Mouse (Mus musculus): ENCODE results near the gene Apol8. TPM values are rescaled to one million over a fixed set of nuclear protein-coding genes. Genes with fewer than 3 reads are reported as not detected.

The Apol8 gene
- total and polyA plus RNA-seq, 3 experiments: not detected

DNA sequence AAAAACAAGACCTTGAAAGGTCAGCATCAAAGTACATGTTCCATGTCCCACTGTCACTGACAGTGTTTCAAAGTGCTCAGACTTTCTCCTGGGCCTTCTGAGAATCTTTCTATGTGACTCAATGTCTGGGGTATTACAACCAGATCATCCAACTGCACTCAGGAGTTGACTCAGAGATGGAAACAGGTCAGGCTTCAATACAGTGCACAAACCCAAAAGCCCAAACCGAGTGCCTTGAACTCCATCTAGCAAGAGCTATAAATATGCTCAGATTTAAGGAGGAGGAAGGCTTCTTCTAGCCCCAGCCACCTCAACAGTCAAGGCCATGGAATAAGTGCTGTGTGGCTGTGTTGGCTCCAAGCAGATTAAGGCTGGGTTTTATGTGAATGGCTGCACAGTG, 29.0 kb upstream of the Apol8 start:
- peak; percentile 54 for DNase-seq

DNA sequence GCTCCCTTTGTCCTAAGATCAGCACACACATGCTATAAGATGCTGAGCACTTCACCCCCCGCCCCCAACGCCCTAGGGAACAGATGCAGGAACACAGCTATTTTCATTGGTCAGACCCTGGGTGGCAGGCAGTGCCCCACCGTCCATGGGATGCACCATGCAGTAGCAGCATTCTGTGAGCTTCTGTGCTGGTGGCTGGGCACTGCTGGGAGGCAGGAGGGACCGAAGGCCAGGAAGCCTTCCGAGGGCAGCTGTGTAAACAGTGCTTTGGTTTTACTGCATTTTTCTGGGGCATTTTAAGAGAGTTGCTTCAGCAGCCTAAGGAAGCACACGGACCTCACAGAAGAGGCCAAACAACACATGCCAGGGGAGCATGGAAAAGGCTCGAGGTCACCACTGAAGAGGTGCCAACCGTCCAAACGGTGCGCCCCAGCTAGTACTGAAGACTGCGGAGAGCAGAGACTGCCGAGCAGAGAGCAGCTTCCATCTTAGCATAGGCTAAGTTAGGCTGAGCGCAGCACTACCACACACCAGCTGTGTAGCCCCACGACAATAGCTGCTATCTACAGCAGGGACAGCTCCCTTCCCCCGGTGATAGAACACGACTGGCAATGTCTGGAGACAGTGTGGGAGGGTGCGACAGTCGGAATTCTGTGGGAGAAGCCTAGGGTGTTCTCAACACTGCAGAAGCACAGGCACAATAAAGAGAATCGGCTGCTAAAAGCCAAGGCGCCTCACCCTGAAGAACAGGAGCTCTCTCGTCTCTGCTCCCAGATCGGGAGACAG, 27.4 kb upstream of the Apol8 start:
- DNase-seq: no peak

DNA sequence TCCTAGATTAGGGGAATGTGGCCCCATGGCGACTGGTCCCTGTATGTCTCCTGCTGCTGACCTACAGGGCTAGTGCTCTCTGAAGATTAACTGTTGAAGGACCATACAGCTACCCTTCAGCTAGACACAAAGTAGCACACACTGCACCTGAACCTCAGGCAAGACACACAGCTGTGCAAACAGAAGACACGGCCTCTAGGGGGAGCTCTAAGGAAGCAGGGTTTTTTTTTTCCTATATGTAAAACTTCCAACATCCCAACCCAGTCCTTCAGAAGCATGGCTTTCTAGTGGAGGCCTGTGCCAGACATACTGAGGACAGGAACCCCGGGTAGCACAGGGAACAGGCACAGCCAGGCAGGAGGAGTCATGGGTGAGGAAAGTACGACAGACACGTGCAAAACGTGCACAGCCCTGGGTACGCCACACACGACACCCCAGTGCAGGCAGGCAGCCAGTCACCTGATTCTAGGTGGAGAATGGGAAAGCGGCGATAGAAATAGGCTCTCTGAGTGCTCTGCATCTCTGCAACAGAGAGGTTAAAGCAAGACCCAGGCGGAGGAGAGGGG, 25.7 kb upstream of the Apol8 start:
- DNase-seq: no peak

DNA sequence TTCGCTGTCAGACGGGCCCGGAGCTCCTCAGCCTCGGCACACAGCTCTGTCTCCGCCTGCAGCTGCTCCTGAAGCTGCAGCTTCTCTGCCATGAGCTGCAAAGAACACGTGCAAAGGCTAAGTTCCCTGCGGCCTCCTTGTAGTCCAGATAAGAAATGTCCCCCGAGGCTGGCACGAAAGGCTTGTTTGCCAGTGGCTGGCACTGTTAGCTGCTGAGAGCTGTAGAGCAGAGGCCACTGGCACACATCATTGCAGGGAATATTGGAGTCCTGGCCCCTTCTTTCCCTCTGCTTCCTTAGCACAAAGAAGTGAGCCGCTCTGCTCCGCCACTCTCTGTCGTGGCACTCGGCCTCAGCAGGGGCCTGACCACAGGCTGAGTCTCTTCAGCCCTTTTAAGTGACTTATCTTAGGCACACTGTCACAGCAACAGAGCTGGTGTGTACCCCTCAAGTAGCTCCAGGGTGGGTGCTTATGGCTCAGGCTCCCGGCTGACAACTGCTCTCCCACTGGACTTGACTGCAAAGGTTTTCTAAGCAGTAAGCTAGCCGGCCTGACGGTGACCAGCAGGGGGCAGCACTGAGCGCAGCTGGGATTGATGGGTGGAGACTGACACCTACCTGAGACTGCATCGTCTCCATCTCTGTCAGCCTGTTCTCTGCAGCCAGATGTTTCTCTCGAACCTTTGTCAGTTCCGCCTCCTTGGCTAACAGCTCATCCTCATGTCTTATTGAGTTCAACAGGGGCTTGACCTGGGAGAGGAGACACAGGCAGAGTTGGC, 18.6 kb upstream of the Apol8 start:
- peak; percentile 78 for DNase-seq

DNA sequence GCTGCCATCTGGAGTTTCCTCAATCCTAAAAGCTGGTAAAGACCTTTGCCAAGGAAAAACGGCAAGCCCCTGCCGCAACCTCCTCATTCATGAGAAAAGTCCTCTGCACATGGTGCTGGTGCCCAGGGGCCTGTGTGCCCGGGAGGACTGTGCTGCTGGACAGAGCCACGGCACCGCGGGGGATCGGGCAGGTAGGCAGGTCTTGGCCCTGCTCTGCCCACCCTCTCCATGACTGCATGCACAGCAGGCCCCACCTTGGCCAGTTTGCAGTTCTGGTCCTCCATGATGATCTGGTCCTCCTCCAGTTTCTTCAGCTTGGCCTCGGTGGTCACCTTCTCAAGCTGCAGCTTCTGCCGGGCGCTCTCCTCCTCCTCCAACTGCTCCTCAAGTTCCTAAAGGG, 17.5 kb upstream of the Apol8 start:
- no peak for DNase-seq

DNA sequence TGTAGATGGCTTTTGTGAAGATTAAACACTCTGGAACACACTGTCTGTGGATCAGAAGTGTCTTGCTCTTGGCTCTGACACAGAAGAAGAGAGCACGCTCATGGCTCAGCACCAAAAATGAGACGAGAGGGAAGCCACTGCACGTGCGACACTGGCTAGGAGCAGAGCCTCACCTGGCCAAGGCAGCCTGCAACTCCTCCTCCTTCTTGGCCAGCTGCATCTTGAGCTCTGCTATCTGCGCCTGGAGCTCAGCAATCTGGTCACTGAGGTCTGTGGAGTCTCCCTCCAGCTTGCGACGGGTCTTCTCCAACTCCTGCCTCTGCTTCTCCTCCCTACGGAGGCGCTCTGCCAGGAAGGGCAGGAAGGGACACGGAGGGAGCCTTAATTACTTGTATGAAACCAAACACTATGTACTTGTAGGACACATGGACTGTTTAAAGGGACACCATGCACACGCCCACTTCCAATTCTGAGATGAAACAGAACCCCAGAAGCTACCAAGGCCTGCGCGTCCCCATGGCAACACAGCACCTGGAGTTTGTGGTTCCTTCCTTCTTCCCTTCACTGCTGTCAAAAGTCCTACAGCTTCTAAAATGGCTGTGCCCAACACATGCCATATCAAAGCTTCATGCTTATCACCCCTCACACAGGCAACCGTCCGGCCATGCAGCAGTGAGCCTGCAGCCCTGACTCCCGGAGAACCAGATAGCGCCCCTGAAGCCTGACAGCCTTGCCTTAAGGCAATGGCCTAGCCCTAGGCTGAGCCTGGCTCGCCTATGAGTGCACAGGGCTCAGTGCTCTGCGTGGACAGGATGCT, 16.5 kb upstream of the Apol8 start:
- no peak for DNase-seq

DNA sequence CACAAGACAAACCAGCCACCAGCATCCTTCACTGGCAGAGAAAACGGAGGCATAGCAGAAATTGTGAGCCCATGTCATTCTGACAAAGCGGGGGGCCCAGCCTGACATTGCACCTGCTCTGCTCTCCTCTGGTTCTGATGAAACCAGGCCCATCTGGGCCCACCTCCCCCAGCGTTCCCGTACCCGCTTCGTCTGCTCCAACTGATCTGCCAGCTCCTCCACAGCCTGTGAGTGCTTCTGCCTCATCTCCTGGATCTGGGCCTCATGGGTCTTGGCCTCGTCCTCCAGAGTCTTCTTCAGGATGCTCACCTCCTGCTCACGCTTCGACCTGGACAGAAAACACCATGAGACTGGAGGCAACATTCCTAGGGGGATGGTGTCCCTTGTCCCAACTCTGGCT, 14.1 kb upstream of the Apol8 start:
- DNase-seq: no peak

DNA sequence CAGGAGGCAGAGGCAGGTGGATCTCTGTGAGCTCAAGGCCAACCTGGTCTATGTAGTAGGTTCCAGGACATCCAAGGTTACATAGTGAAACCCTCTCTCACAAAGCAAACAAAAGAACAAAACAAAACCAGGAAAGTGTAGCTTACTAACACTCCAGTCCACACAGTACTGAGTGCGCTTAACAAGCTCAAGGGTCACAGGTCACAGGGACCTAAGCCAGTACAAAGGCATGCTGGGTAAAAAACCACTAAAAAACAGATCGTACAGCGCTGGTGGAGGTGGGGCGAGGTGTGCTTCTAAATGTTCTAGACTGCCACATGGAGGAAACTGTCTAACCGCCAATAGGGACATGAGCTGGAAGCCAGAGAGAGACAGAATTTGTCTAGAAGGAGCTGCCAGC, 13.5 kb upstream of the Apol8 start:
- DNase-seq: no peak

DNA sequence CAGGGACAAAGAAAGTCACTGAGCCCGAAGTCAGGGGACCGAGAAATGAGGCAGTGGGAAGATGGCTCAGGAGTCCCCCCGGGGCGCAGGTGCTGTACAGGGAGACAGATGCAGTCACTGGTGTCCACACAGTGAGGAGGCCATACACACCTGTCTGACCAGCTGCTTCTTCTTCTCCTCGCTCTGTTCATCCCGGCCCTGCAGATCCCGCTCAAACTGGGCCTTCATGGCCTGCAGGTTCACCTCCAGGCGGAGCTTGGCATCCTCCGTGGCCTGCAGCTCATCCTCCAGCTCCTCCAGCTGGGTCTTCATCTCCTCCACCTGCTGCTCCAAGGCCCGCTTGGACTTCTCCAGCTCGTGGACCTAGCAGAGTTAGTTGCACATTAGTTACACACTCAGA, 10.2 kb upstream of the Apol8 start:
- DNase-seq: no peak

DNA sequence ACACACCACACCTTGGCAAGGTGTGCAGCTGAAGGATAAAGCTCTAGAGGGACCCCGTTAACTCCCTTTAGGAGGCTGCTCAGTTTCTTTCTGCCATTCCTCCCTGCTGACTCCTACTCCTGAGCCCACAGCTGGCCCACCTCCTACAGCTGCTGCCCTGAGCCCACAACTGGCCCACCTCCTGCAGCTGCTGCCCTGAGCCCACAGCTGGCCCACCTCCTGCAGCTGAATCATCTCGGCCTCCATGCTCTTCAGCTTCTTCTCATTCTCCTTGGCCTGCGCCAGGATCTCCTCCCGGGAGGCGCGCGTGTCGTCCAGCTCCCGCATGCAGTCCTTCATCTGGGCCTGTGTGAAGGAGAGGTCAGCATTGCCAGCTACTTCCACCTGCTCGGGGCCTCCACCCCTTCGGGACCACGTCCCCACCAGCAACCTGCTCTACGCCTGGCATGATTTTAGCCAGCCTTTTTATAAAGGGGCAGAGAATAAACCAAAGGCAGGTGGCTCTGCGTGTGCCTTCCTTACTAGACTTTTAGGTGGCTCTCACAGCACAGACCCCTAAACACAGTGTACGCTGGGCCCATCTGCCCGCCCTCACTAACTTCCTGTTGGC, 8.8 kb upstream of the Apol8 start:
- DNase-seq: no peak

DNA sequence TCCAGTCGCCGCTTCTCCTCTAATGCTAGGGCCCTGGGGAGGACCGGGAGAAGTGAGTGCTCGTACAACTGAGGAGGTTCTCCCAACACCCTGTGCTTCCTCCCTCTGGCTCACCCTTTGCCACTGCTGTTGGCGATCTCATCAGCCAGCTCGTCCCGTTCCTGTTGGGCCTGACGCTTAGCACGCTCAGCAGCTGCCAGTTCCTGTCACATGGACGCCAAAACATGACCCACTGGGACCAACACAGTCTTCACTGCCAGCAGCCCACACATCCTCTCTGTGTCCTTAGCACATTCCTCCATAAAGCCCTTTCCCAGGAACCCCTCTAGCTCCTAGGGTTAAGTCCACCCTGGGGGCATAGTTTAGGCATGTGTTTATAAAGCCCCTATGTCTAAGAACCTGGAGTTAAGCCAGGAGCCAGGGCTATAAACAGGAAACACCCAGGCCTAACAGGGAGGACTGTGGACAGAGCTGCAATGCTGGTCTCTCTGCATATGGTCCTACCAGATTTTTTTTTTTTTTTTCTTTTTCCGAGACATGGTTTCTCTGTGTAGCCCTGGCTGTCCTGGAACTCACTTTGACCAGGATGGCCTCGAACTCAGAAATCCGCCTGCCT, 7.7 kb upstream of the Apol8 start:
- peak; percentile 66 for DNase-seq

DNA sequence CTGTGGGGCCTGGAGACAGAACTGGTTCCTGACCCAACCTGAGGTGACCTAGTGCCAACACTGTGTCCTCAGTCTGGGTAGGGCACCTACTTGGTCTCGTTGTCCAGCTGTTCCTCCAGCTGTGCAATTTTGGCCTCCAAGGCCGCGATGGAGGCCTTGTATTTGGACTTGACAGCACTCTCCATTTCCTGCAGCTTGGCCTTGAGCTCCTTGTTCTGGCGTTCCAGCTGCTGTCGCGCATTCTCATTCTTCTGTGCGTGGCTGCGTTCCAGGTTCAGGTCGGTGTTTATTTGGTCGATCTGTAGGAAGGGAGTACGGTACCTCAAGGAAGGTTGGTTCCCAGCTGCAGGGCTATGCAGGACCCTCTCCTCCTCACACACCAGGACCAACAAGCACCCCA, 6.9 kb upstream of the Apol8 start:
- peak; percentile 74 for DNase-seq

DNA sequence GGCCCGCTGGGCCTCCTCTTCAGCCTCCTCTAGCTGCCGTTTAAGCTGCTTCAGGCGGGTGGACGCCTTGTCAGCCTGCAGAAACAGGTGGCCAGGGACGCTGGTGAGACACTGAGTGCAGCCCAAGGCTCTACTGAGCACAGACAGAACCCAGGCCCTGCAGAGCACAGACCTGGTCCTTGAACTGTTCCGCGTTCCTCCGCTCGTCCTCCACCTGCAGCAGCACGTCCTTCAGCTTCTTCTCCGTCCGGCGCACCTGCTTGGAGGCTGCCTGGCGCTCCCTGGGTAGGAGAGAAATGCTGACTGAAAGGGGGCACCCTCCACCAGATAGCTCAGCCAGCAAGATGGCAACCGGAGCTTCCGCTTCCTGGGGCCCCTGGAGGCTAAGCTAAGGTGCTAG, 6.2 kb upstream of the Apol8 start:
- DNase-seq: peak; percentile 41

DNA sequence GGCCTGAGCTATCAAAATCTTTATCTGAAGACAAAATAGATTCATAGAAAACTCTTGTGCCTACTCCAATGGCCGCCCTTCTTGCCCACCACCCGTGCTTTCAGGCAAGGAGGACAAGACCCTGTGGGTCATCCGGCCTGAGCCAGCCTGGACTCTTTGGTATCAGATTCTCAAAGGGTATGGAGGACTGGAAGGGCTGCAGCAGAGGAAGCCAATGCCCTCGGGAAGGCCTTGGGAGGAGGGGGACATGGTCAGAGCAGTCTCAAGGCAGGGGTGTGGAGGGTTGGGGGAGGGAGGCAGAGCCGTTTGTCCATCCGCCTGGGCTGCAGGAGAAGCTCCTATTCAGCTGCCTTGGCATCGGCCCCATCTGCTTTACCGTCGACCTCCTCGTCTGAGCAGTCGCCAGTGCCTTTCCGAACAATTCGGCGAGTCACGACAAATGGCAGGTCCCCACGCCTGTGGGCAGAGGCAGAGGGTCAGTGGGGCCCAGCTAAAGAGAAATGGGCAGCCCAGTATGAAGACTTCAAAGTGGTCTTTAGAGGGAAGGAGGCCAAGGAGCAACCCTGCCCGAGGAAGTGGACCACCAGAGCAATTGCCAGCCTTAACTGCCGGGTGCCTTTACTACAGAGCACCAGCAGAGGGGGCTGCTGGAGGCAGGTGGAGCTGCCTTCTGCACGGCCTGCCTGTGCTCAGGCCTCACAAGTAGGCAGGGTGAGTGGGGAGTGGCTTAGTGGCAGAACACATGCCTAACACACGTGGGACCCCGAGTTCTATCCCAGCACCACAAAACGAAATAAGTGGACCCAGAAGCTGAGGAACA, 5.0 kb upstream of the Apol8 start:
- peak; percentile 70 for DNase-seq

DNA sequence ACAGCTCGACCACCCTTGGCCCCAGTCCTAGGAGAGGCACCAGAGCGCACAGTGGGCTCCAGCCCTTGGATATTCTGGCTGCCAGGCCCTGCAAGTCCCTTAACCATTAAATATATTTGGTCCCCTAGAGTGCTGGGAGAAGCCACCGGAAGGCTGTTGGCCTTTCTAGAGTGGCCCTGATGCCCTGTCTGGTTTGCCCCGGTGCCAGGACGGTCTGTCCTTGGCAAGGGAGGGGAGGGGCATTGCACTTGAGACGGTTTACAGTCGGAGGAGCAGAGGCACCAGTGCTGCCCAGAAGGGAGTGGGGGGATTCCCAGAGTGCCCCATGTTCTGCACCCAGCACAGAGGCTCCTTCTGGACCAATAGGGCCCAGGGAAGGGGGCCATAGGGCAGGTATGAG, 4.3 kb upstream of the Apol8 start:
- peak; percentile 87 for DNase-seq

DNA sequence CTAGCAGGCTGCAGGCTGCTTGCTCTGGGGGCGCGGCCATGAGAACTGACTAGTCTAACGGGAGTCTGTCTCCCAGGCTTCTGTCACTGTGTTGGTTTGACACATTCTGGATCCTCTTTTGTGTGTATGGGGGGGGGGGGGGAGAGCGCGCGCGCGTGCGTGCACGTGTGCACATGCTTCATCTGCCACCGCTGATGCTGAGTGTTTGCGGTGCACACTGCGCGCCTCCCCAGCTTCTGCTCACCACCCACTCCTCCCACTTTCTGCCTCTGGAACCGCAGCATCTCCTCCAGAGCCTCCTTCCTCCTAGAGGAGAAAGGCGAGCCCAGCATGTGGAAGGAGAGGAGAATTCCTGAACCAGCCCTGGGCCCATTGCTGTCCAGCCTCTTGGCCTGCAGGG, 3.2 kb upstream of the Apol8 start:
- no peak for DNase-seq

DNA sequence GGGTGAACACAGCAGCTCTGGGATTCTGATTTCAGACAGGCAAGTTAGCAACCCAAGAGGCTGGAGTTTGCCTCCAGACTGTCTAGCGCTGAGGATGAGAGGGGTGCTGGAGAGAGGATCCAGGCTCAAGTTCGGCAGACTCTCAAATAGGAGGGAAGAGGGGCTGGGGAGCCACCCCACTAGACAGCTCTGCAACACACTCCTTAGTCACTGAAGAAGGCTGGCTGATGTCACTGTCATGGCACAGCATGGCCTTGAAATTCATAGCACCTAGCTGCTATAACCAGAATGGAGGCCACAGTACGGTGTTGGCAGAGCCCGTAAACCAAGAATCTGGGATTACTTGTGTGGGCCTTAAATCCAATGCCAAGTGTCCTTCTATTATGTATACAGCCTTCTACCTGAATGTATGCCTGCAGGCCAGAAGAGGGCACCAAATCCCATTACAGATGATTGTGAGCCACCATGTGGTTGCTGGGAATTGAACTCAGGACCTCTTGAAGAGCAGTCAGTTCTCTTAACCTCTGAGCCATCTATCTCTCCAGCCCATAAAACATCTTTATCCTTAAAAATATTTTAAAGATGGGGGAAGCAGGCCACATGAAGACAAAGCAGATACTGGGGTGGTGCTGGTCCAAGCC, 903 bp upstream of the Apol8 start:
- DNase-seq: no peak

DNA sequence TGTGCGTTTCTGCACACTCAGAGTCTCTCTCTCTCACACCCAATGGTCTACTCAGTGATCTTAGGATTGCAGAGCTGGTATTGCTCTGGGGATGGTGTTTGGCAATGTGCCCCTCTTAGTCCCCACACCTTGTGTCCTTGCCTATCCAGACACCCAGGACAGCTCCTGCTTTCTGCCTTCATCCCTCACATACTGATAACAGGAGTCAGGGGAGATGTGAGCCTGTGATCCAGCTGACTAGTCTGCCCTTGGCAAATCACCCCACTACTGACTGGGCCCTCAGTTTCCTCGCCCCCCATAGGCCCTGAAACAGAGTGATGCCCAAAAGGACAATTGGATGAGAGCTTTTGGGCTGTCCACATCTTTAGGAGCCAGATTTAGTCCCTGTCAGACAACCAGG, 722 bp downstream of the Apol8 start:
- no peak for DNase-seq

DNA sequence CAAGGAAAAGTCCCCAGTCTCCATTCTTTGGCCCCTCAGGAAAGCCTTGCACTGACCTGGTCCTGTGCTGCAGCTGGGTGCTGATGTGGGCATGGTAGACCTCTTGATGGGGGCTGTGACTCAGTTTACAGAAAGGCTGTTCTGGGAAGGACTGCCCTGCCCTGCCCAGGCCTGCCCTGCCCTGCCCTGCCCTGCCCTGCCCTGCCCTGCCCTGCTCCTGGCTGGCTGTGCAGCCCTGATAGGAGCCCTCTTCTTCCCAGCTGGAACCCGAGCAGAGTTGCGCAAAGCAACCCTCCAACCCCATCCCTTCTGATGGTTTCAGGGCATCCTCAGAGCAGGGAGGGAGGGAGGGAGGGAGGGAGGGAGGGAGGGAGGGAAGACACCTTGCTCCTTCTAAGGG, 1.7 kb downstream of the Apol8 start:
- no peak for DNase-seq

DNA sequence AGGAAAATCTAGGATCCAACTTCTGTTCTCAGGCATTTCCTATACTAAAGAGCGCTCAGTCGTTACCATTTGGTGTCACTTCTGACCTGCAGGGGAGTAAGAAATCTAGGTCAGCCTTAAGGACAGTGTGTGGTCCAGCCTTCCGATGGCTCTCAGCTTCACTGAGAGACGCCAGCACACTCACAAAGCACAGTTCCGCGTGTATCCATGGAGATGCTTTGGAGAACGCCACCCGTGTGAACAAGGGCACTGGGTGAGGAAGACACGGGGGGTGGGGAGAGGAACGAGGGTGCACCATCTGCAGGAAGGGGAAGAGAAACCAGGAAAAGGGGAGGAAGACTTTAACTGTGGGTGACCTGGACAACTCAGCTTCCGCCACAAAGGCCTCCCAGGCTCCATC, 4.4 kb downstream of the Apol8 start:
- DNase-seq: no peak

All from adrenal gland, adult 2 months (tissue).